Mouse (Mus musculus): ENCODE measurements around the gene Aipl1. TPM values are rescaled to one million over a fixed set of nuclear protein-coding genes. Genes with fewer than 3 reads are reported as not detected.

The Aipl1 gene
- total and polyA plus RNA-seq, 3 experiments, result 0.71 to 0.93 (median 0.81) TPM

DNA sequence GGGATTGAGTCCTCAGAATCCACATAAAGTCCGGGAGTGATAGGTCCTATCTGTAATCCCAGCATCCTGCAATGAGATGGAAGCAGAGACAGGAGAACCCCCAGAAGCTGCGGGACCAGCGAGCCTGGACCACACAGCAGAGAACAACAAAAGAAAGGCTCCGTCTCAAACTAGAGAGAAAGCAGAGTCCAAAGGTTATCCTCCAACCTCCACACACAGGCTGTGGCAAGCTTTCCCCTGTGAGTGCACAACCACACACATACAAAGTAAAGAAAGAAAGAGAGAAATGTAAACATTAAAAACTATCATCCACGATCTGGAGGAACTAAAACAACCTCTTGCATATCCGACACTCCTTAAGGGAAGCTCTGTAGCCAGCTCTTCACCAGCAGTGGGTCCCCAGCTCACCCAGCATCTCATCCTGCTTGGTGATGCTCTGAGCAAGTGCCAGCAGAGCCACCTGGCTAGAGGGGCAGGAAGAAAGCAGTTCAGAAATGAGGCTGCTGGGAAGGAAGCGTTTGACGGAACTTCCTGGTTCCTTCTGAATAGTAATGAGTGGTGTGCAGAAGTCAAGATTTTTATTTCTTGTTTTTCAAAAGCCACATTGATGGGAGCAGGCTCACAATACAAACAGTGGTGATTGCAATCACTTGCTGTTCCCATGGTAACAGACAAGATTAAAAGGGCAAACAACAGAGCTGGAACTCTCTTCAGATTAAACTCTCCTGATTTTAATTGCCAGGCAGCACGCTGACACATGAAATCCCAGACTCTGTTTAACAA lies 26.2 kb downstream of the Aipl1 start:
- dilution Hi-C loops (cut with MboI; ENCODE audit: extremely low pct_ligation_motif_present, extremely low pct_unique_long_range_greater_than_20kb, low sequenced_read_pairs), result no loop called here
- no peak overlapping the region for H3K4me2 ChIP-seq (ENCODE audit: insufficient read depth, low read depth, poor library complexity, severe bottlenecking)
- no peak overlapping the region for H3K27ac ChIP-seq (ENCODE audit: insufficient read depth, low read depth)
- H3K9me3 ChIP-seq (replicated peaks; ENCODE audit: low read length), result no peaks in the 10 kb centered on the region
- H3K27me3 ChIP-seq (replicated peaks), result no peaks in the 10 kb centered on the region
- DNase-seq (ENCODE audit: extremely low read depth), result peak; percentile 69
- in situ Hi-C loops (cut with MboI; ENCODE audit: low pct_ligation_motif_present, low pct_unique_long_range_greater_than_20kb, low sequenced_read_pairs), result no loop called here
- TF ChIP-seq CTCF (conservative IDR thresholded peaks at IDR 0.05 in 1 of 2, IDR thresholded peaks at IDR 0.05 in 1 of 2; ENCODE audit: low read depth in 2 of 2, low read length in 2 of 2), result no peak
- no peak for TF ChIP-seq ZMIZ1 (IDR thresholded peaks at IDR 0.05; ENCODE audit: low read depth, low read length)
- peak; percentile 61 for TF ChIP-seq POLR2A (IDR thresholded peaks at IDR 0.05; ENCODE audit: low read depth, low read length)
- 0 out of 2 replicates have a peak, but pooled peaks have one; percentile 34 for TF ChIP-seq MAZ (IDR thresholded peaks at IDR 0.05; ENCODE audit: low read depth, low read length)
- peak; percentile 41 for TF ChIP-seq ETS1 (conservative IDR thresholded peaks at IDR 0.05; ENCODE audit: low read depth, low read length)
- no peak for TF ChIP-seq GABPA (IDR thresholded peaks at IDR 0.05; ENCODE audit: insufficient replicate concordance, low read depth, low read length)
- TF ChIP-seq ZNF384 (IDR thresholded peaks at IDR 0.05; ENCODE audit: low read depth, low read length), result no peak
- no peak for TF ChIP-seq RCOR1 (conservative IDR thresholded peaks at IDR 0.05; ENCODE audit: low read depth, low read length)
- TF ChIP-seq HCFC1 (IDR thresholded peaks at IDR 0.05; ENCODE audit: low read depth, low read length), result peak; percentile 70
- no peak for TF ChIP-seq PAX5 (IDR thresholded peaks at IDR 0.05; ENCODE audit: low read length)
- TF ChIP-seq ZKSCAN1 (IDR thresholded peaks at IDR 0.05; ENCODE audit: borderline replicate concordance, low read depth, low read length), result no peak
- no peak for TF ChIP-seq USF2 (conservative IDR thresholded peaks at IDR 0.05; ENCODE audit: low read depth, low read length)
- TF ChIP-seq E2F4 (IDR thresholded peaks at IDR 0.05; ENCODE audit: insufficient replicate concordance, low read depth, low read length), result no peak
- peak; percentile 32; the same call in 1 of the 2 replicates for TF ChIP-seq NELFE (IDR thresholded peaks at IDR 0.05; ENCODE audit: low read depth, low read length)
- no peak for TF ChIP-seq RAD21 (IDR thresholded peaks at IDR 0.05; ENCODE audit: low read depth, low read length)
- no peak for TF ChIP-seq SMC3 (IDR thresholded peaks at IDR 0.05; ENCODE audit: low read depth, low read length)
- TF ChIP-seq TBP (conservative IDR thresholded peaks at IDR 0.05; ENCODE audit: low read depth, low read length), result no peak
- TF ChIP-seq KAT2A (IDR thresholded peaks at IDR 0.05; ENCODE audit: insufficient replicate concordance, low read length), result no peak
- TF ChIP-seq MXI1 (IDR thresholded peaks at IDR 0.05; ENCODE audit: low read depth, low read length), result no peak
- no peak for TF ChIP-seq ZC3H11A (IDR thresholded peaks at IDR 0.05; ENCODE audit: low read depth, low read length)
- no peak for TF ChIP-seq USF1 (IDR thresholded peaks at IDR 0.05; ENCODE audit: low read depth, low read length)
- TF ChIP-seq JUND (conservative IDR thresholded peaks at IDR 0.05; ENCODE audit: low read depth, low read length), result peak; percentile 56; the same call in 1 of the 2 replicates
- TF ChIP-seq MAFK (IDR thresholded peaks at IDR 0.05; ENCODE audit: insufficient replicate concordance, low read length), result no peak
- no peak for TF ChIP-seq SIN3A (IDR thresholded peaks at IDR 0.05; ENCODE audit: low read length)
- no peak; the same call in 1 of the 2 replicates for TF ChIP-seq MEF2A (IDR thresholded peaks at IDR 0.05; ENCODE audit: borderline replicate concordance, low read depth, low read length)
- no peak for TF ChIP-seq POLR2AphosphoS2 (IDR thresholded peaks at IDR 0.05; ENCODE audit: low read depth, low read length)
- TF ChIP-seq CHD2 (IDR thresholded peaks at IDR 0.05; ENCODE audit: low read length), result no peak
- TF ChIP-seq ELF1 (IDR thresholded peaks at IDR 0.05; ENCODE audit: low read depth, low read length), result peak; percentile 89
- TF ChIP-seq MAX (IDR thresholded peaks at IDR 0.05; ENCODE audit: low read length), result no peak
- no peak for TF ChIP-seq UBTF (IDR thresholded peaks at IDR 0.05; ENCODE audit: low read depth, low read length)
- TF ChIP-seq IRF4 (IDR thresholded peaks at IDR 0.05; ENCODE audit: low read depth, low read length), result peak; percentile 82
- TF ChIP-seq BHLHE40 (IDR thresholded peaks at IDR 0.05; ENCODE audit: low read depth, low read length), result peak; percentile 44; the same call in 1 of the 2 replicates
- TF ChIP-seq TCF12 (IDR thresholded peaks at IDR 0.05; ENCODE audit: low read depth, low read length), result peak; percentile 80
- no peak for TF ChIP-seq MYC (IDR thresholded peaks at IDR 0.05; ENCODE audit: low read depth, low read length)
- no peak for TF ChIP-seq NRF1 (IDR thresholded peaks at IDR 0.05; ENCODE audit: low read depth, low read length)
- no peak for TF ChIP-seq CHD1 (IDR thresholded peaks at IDR 0.05; ENCODE audit: low read depth, low read length)
- 0 out of 2 replicates have a peak, but pooled peaks have one; percentile 23 for TF ChIP-seq JUN (IDR thresholded peaks at IDR 0.05; ENCODE audit: insufficient read depth, low read depth, low read length)
- peak; percentile 71 for TF ChIP-seq EP300 (IDR thresholded peaks at IDR 0.05; ENCODE audit: low read length)
- H3K36me3 ChIP-seq (replicated peaks in 1 of 2; ENCODE audit: control insufficient read depth in 1 of 2, insufficient read depth in 1 of 2, low read length in 1 of 2), result peaks cover 0 to 2% of the 10 kb centered on the region in 2 experiments
- peak overlapping the region in 1 of 3 experiments; percentile 11 for H3K4me3 ChIP-seq (replicated peaks in 1 of 3; ENCODE audit: low read depth in 2 of 3, low read length in 2 of 3, poor library complexity in 1 of 3)
- no peaks in the 10 kb centered on the region for H3K79me2 ChIP-seq (replicated peaks; ENCODE audit: control insufficient read depth, extremely low read depth, insufficient read depth, poor library complexity, severe bottlenecking)
- no peak overlapping the region; the same call in 1 of the 2 replicates for H3K9ac ChIP-seq (ENCODE audit: insufficient read depth, low read depth)
- peaks cover 5 to 40% of the 10 kb centered on the region in 2 experiments; a peak in 3 of 4 replicates for H3K4me1 ChIP-seq (ENCODE audit: control insufficient read depth in 1 of 2, insufficient read depth in 2 of 2)

All from CH12.LX (cell line).